Mouse (Mus musculus) naive thymus-derived CD4-positive, alpha-beta T cell, adult 5 months (primary cell): ENCODE measurements around the gene Slfn1. TPM values are rescaled to one million over a fixed set of nuclear protein-coding genes. Genes with fewer than 3 reads are reported as not detected.

ENCODE experiments used
- polyA plus RNA-seq: library from polyadenylated mRNA; unstranded; fragments of 100-300 nt; shearing (Covaris generic); gene quantifications from one replicate; pipeline ENCODE4 v1.2.1, GENCODE M21; 2017

Gene Slfn1
- 183 TPM for polyA plus RNA-seq

GRCm38 (mm10) chr11:83116597-83117227, at the start of gene Slfn1:
TSS of gene Slfn1 (plus strand) at chr11:83116849.

Other genes with a start within 250 kb of the Slfn1 start
- 22.4 TPM for gene Rffl, start 245.6 kb upstream of the Slfn1 start, polyA plus RNA-seq
- 14.7 TPM for gene Rad51d, start 226.2 kb upstream of the Slfn1 start, polyA plus RNA-seq
- gene Fndc8, start 224.7 kb upstream of the Slfn1 start, polyA plus RNA-seq: not detected
- gene Nle1, start 208.4 kb upstream of the Slfn1 start, polyA plus RNA-seq: 41.7 TPM
- gene Unc45b, start 206.3 kb upstream of the Slfn1 start, polyA plus RNA-seq: not detected
- 12.0 TPM for gene Slfn5, start 165.5 kb upstream of the Slfn1 start, polyA plus RNA-seq
- gene Slfn9, start 125.0 kb upstream of the Slfn1 start, polyA plus RNA-seq: 2.6 TPM
- 39.3 TPM for gene Slfn8, start 96.0 kb upstream of the Slfn1 start, polyA plus RNA-seq
- 838 TPM for gene Slfn2, start 51.7 kb upstream of the Slfn1 start, polyA plus RNA-seq
- 0.42 TPM for gene Slfn4, start 58.3 kb downstream of the Slfn1 start, polyA plus RNA-seq
- 2.9 TPM for gene Slfn3, start 74.5 kb downstream of the Slfn1 start, polyA plus RNA-seq
- gene Slfn14, start 169.9 kb downstream of the Slfn1 start, polyA plus RNA-seq: not detected
- gene Ap2b1, start 182.2 kb downstream of the Slfn1 start, polyA plus RNA-seq: 43.9 TPM
- gene Pex12, start 185.7 kb downstream of the Slfn1 start, polyA plus RNA-seq: 12.1 TPM